Mouse (Mus musculus): ENCODE measurements around the gene Amigo2. TPM values are rescaled to one million over a fixed set of nuclear protein-coding genes. Genes with fewer than 3 reads are reported as not detected.

Gene Amigo2
- total RNA-seq, 2 experiments from 2014 or later = 0.07 to 0.27 TPM

- ATAC-seq (ENCODE audit: poor library complexity, severe bottlenecking) = no peak
Observed at GRCm38 (mm10) chr15:97271985-97272697, 25.1 kb upstream of the Amigo2 start.

GRCm38 (mm10) chr15:97267094-97267695 is 20.1 kb upstream of the Amigo2 start:
- no peak for ATAC-seq (ENCODE audit: poor library complexity, severe bottlenecking)

GRCm38 (mm10) chr15:97266236-97266845 is 19.3 kb upstream of the Amigo2 start:
- ATAC-seq (ENCODE audit: poor library complexity, severe bottlenecking) = no peak

DNA sequence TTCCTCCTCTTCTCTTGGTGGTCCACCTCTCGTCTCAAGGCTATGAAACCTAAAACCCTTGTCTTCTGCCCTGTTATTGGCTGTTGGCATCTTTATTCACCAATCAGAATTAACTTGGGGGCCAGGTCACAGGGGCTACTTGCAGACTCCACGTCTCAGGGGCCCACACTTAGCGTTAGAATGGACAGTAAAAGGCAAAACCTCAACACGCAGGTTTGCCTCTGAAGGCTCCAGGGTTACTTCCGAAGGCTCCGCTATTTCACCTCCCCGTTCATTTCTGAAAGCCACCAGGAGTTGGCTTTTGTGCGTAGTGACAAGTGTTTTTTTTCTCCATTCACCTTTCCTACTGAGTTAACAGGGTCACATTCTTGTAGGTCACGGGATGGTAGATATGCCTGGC is 15.2 kb upstream of the Amigo2 start:
- no peak for ATAC-seq (ENCODE audit: poor library complexity, severe bottlenecking)

DNA sequence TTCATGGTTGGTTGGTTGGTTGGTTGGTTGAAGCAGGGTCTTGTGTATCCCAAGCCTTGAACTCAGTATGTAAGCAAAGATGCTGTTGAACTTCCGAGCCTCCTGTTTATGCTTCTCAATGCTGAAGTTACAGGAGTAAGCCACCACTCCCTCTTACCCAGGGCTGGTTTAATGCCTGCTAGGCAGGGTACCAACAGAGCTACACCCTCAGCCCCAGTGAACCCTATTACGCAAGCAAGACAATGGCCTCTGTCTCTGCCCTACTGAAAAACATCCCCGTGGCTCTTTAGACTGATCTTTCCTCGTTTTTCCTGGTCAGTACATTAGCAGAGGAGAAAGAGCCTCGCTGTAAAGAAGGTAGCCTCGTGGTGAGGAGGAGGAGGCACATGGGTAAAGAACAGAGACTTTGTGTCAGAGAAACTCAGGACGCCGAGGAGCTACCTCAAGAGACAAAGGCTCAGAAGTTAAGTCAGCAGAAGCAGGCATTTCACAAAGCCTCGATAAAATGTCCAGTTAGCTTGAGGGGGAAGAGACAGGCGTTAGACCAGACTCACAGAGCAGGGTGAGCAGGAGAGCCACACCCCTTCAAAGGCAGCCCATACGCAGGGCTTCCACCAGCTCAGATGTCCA is 13.0 kb upstream of the Amigo2 start:
- no peak for ATAC-seq (ENCODE audit: poor library complexity, severe bottlenecking)

GRCm38 (mm10) chr15:97259300-97259699 is 12.2 kb upstream of the Amigo2 start:
- no peak for ATAC-seq (ENCODE audit: poor library complexity, severe bottlenecking)

GRCm38 (mm10) chr15:97258483-97259230 is 11.6 kb upstream of the Amigo2 start:
- ATAC-seq (ENCODE audit: poor library complexity, severe bottlenecking) = no peak

- no peak for ATAC-seq (ENCODE audit: poor library complexity, severe bottlenecking)
Observed at GRCm38 (mm10) chr15:97257206-97257775, 10.2 kb upstream of the Amigo2 start.

GRCm38 (mm10) chr15:97256411-97256810 is 9.3 kb upstream of the Amigo2 start:
- ATAC-seq (ENCODE audit: poor library complexity, severe bottlenecking) = no peak

GRCm38 (mm10) chr15:97255800-97256199 is 8.7 kb upstream of the Amigo2 start:
- no peak for ATAC-seq (ENCODE audit: poor library complexity, severe bottlenecking)

DNA sequence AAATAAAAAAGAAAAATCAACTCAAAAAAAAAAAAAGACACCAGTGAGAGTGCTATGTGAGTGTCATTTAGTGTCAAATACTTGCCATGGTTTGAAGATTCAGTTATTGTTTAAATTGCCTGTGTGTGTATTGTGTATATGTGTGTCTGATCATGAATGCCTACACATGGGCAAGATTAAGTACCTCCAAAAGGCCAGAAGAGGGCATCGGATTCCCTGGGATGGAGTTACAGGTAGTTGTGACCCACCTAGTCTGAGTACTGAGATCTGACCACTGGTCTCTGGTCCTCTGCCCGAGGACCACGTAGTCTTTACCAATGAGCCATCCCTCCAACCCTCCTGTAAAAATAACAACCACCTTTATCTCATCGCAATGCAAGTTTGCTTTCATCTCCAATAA is 7.3 kb upstream of the Amigo2 start:
- ATAC-seq (ENCODE audit: poor library complexity, severe bottlenecking) = no peak

GRCm38 (mm10) chr15:97252493-97253034 is 5.5 kb upstream of the Amigo2 start:
- no peak for ATAC-seq (ENCODE audit: poor library complexity, severe bottlenecking)

- no peak for ATAC-seq (ENCODE audit: poor library complexity, severe bottlenecking)
Observed at GRCm38 (mm10) chr15:97249322-97249721, 2.2 kb upstream of the Amigo2 start.

DNA sequence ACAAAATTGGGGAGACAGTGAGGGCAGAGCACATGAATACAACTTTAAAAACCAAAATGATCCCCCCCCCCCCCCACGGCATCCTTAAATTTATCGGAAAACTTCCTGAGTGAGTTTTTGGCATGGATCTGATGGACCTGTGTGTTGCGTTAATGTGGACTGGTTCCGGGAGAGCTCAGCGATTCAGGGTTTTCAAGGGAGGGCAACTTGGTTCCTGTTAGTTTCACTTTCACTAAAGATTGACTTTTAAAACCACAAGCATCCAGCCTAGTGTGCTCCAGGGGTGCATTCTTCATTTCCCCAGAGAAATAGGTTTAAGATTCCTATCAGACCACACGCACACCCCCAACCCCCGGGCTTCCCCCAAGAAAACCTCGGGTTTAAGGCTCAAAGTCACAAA is 1.2 kb upstream of the Amigo2 start:
- peak; percentile 56 for ATAC-seq (ENCODE audit: poor library complexity, severe bottlenecking)

DNA sequence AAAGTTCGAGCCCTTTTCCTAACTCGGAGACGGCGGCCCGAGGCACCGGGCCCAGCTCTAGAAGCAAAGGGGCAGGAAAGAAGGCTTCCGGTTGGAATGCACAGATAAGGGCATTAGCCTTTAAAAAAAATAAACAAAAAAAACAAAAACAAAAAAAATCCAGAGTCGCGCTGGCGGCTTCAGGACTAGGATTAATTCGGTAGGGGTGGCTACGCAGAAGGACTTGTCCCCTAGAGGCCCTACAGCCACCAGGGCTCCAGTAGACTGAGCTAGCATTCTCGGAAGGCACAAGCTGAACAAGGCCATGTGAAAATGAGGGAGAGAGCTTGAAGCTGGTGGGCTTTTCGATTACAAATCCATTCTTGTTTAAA is 689 bp upstream of the Amigo2 start:
- no peak for ATAC-seq (ENCODE audit: poor library complexity, severe bottlenecking)

DNA sequence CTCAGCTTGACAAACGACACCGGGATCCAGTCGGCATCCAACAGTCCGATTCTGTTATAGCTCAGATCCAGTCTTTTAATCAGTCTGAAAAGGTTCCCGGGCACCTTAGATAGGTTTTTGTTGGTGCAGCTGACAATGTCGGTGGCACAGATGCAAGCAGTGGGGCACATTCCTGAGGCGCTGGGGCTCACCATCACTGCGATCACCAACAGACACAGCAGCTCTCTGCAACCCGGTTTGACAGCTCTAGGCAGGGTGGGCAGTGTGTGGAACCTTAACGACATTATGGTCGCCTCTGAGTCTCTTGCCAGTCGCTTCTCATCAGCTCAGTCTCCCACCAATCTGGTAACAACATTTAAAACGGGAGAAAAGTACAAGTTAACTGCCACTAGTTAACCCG is 831 bp downstream of the Amigo2 start:
- no peak for ATAC-seq (ENCODE audit: poor library complexity, severe bottlenecking)

GRCm38 (mm10) chr15:97245392-97245791 is 1.7 kb downstream of the Amigo2 start:
- ATAC-seq (ENCODE audit: poor library complexity, severe bottlenecking) = 0 out of 2 replicates have a peak, but pooled peaks have one; percentile 14

DNA sequence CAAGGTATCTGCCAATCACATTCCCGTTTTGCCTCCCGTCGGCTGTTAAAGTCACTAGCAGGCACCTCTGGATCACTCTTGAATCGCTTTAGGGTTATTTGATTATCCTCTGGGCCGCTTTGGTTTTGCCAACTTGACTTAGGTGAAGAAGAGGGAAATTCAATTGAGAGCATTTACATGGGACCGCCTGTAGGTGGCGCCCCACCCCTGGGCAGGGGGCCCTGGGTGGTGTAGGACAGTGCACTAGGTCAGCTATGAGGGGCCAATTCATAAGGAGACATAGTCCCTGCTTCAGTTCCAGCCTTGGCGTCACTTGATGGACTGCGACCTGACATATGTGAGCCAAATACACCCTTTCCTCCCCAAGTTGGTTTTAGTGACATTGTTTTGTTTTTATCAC is 10.1 kb downstream of the Amigo2 start:
- peak; percentile 62 for ATAC-seq (ENCODE audit: poor library complexity, severe bottlenecking)

- peak; percentile 82 for ATAC-seq (ENCODE audit: poor library complexity, severe bottlenecking)
Observed at GRCm38 (mm10) chr15:97235183-97235582, 11.9 kb downstream of the Amigo2 start.

DNA sequence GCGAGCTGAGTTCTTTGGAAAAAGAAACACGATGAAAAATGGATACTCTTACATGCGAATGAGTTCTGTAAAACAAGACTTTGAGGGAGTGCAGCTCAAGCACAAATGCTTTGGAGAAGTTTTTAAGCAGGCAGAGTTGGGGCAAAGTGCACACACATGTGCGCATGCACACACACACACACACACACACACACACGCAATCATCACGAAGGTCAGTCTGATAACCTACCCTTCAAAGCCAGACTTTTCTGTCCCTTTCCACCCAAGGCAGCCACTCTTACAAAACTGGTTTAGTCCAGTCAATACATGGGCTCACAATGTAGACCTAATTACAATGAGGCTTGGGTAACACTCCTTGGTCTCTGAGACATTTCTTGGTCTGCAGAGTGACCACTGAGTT is 13.0 kb downstream of the Amigo2 start:
- ATAC-seq (ENCODE audit: poor library complexity, severe bottlenecking) = no peak
